Mouse (Mus musculus) kidney, postnatal 0 days (tissue): ENCODE measurements around the gene Prex1. TPM values are rescaled to one million over a fixed set of nuclear protein-coding genes. Genes with fewer than 3 reads are reported as not detected.

Experiments used
- ATAC-seq: fragments of 200-750 bp; cut with Nextera tagmentation; replicated peaks from 2 replicates; pipeline ENCODE4 v1.8.0; 2017; ENCODE audit warnings: low read depth, moderate number of reproducible peaks, moderate TSS enrichment, moderate library complexity; ENCODE audit not compliant: low FRiP score
- DNase-seq: peaks from one replicate; pipeline ENCODE4 v3.0.0-alpha.2; 2016; ENCODE audit warnings: low spot score
- H3K27ac ChIP-seq: fragments of 300-500 bp; sonication (generic); 2 replicates; pipeline ENCODE4 v1.5.1; 2014; ENCODE audit warnings: mild to moderate bottlenecking
- H3K27me3 ChIP-seq: fragments of 300-500 bp; sonication (generic); 2 replicates; pipeline ENCODE4 v1.6.1; 2014; ENCODE audit warnings: low read length, mixed read lengths; ENCODE audit not compliant: insufficient read depth
- H3K36me3 ChIP-seq: fragments of 300-500 bp; sonication (generic); 2 replicates; pipeline ENCODE4 v1.6.1; 2014; ENCODE audit warnings: low read length, mixed read lengths; ENCODE audit not compliant: insufficient read depth
- H3K4me1 ChIP-seq: fragments of 300-500 bp; sonication (generic); replicated peaks from 2 replicates; pipeline ENCODE4 v1.6.1; 2014; ENCODE audit warnings: antibody characterized with exemption, low read length, mixed read lengths; ENCODE audit not compliant: insufficient read depth
- H3K4me2 ChIP-seq: fragments of 300-500 bp; sonication (generic); 2 replicates; pipeline ENCODE4 v1.6.1; 2014; ENCODE audit warnings: mild to moderate bottlenecking, low read length, moderate library complexity, mixed read lengths
- H3K4me3 ChIP-seq: fragments of 300-500 bp; sonication (generic); replicated peaks from 2 replicates; pipeline ENCODE4 v1.5.1; 2014; ENCODE audit warnings: low read depth, low read length
- H3K9ac ChIP-seq: fragments of 300-500 bp; sonication (generic); 2 replicates; pipeline ENCODE4 v1.6.1; 2014; ENCODE audit warnings: low read depth, low read length
- H3K9me3 ChIP-seq: fragments of 300-500 bp; sonication (generic); replicated peaks from 2 replicates; pipeline ENCODE4 v1.6.1; 2016; ENCODE audit warnings: low read length, inconsistent platforms, mixed read lengths
- CTCF ChIP-seq: IDR thresholded peaks from 2 replicates; pipeline ENCODE4 v1.5.1; 2016; ENCODE audit warnings: antibody characterized with exemption, low read depth, mild to moderate bottlenecking, moderate library complexity
- WGBS: fragments of 180-500 bp; shearing (Covaris S2); extraction: QIAGEN DNeasy Blood & Tissue Kit; methylation state at CpG from one replicate; pipeline ENCODE4 v1.1.7; 2014; 5-methylcytosine and 5-hydroxymethylcytosine counted together
- polyA plus RNA-seq: library from polyadenylated mRNA; unstranded; fragments of >200 nt; fragmentation: Nextera tagmentation; extraction: Ambion mirVana; gene quantifications from 2 replicates; pipeline ENCODE4 v1.2.1, GENCODE M21; 2015

Gene Prex1
- polyA plus RNA-seq, 1 experiment from 2014 or later, result 9.8 TPM

DNA sequence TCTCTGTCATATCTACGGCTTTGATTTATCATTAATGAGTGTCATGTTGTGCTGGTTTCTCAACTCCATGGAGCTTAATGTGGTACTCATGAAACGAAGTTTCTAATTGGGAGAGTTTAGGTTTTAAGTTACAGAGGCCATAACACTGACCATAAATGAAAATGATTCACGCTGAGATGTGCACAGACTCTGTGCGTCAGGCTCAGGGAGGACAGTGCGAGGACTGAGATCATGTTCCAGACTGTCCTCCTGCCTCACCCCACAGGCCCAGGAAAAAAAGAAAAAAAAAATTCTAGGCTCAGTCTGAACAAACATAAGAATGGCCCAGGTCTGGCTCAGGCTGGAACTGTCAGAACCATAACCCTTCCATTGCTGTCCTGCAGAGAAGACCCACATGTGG lies 133.8 kb downstream of the Prex1 start:
- DNase-seq, result peak; percentile 55
- Histone ChIP-seq H3K9ac (no peak overlapping the region), H3K27ac (no peak overlapping the region), H3K27me3 (no peaks in the 10 kb centered on the region), H3K36me3 (0 out of 2 replicates have a peak, but pooled peaks cover 9% of the 10 kb centered on the region), H3K4me1 (no peaks in the 10 kb centered on the region), H3K9me3 (no peaks in the 10 kb centered on the region), H3K4me2 (no peak overlapping the region), H3K4me3 (no peak overlapping the region)
- no peak for ATAC-seq
- no peak for TF ChIP-seq CTCF
- 54% methylated on average over 5 of the region's 5 CpGs for WGBS

DNA sequence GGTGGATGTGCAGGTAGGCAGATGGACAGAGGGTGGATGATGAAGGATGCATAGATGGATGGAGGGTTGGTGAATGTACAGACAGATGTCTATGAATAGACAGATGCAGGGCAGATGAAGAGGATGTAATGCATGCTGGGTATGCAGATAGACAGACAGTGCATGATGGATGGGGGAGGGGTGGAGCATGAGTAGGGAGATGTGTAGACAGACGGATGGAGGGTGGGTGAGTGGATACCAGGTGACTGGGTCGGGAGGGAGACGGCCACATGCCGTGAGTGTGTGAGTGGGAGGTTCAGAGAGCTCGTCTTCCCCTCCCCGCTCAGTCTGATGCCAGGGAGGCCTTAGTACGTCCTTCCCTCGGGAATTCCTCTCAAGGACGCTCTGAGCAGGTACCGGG lies 134.3 kb downstream of the Prex1 start:
- no peak; the same call in 1 of the 2 replicates for ATAC-seq
- Histone ChIP-seq H3K4me3 (no peak overlapping the region), H3K4me1 (no peaks in the 10 kb centered on the region), H3K27ac (no peak overlapping the region), H3K9me3 (no peaks in the 10 kb centered on the region), H3K4me2 (no peak overlapping the region), H3K9ac (no peak overlapping the region), H3K27me3 (no peaks in the 10 kb centered on the region), H3K36me3 (0 out of 2 replicates have a peak, but pooled peaks cover 9% of the 10 kb centered on the region)
- WGBS, result 47% methylated on average over 10 of the region's 10 CpGs
- peak; percentile 49 for DNase-seq
- TF ChIP-seq CTCF, result no peak

DNA sequence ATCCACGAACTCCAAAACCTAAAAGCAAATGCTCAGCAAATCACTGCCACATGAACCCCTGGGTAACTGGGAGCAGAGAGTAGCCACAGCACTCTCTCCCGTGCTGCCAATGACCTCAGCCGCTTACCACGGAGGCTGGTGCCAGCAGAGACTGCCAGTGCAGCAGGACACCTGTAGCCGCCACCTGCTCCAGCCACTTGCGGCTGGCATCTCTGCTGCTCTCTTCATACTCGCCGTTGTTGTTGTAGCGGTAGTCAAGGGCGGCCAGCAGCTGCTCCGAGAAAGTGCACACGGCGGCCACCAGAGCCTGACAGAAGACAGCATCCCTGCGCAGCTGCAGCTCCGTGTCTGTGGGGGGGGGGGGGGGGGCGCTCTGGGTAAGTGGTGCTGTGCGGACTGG lies 138.2 kb downstream of the Prex1 start:
- Histone ChIP-seq H3K9ac (no peak overlapping the region), H3K4me1 (no peaks in the 10 kb centered on the region), H3K9me3 (no peaks in the 10 kb centered on the region), H3K27ac (no peak overlapping the region), H3K4me2 (no peak overlapping the region), H3K4me3 (no peak overlapping the region), H3K27me3 (no peaks in the 10 kb centered on the region), H3K36me3 (no peaks in the 10 kb centered on the region)
- ATAC-seq (no peak), DNase-seq (peak; percentile 35)
- no peak for TF ChIP-seq CTCF
- 61% methylated on average over 15 of the region's 17 CpGs for whole genome bisulfite sequencing

DNA sequence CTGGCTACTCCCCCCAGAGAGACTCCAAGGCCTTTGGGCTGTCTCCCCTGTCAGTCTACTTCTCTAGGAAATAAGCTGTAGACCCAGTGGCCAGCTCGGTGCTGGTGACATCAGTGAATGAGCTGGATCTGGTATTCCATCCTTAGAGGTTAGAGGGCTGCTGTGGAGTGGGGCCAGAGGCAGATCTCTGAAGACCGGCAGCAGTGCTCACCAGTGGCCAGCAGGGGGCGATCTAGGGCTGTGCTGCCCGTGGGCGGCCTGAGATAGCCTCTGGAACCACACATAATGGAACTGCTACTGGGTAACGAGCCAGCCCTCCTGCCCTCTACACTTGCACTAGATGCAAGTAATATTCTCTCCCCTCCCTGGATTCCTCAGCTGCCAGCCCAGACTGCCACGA lies 138.7 kb downstream of the Prex1 start:
- H3K4me2 ChIP-seq, result no peak overlapping the region
- H3K36me3 ChIP-seq, result no peaks in the 10 kb centered on the region
- no peak overlapping the region for H3K4me3 ChIP-seq
- peak; percentile 79 for DNase-seq
- no peak overlapping the region for H3K9ac ChIP-seq
- peak; percentile 94 for TF ChIP-seq CTCF
- H3K4me1 ChIP-seq, result no peaks in the 10 kb centered on the region
- H3K27me3 ChIP-seq, result no peaks in the 10 kb centered on the region
- WGBS, result 17% methylated on average over 7 of the region's 7 CpGs
- no peak; the same call in 1 of the 2 replicates for ATAC-seq
- H3K9me3 ChIP-seq, result no peaks in the 10 kb centered on the region
- no peak overlapping the region for H3K27ac ChIP-seq

DNA sequence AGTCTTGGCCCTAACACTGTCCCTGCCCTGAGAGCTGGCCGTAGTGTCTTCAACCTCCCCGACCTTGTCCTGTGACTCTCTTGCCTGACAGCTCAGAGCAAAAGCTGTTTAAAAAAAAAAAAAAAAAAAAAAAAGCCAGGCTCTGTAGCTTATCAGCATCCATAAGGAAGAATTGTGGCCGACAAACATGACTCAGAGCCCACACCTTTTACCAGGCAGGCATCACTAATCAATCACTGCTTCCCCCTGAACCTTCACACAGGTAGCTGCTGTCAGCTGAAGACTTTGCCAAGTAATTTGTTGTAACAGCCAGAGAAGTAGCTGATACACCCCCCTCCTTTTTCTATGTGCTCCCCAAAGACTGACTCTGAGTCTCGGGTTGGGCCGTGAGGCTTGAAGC lies 140.0 kb downstream of the Prex1 start:
- ATAC-seq, result no peak
- H3K4me1 ChIP-seq, result no peaks in the 10 kb centered on the region
- no peak overlapping the region for H3K4me2 ChIP-seq
- H3K36me3 ChIP-seq, result no peaks in the 10 kb centered on the region
- no peak overlapping the region for H3K9ac ChIP-seq
- H3K9me3 ChIP-seq, result no peaks in the 10 kb centered on the region
- 91% methylated on average over 5 of the region's 5 CpGs for WGBS
- no peak overlapping the region for H3K27ac ChIP-seq
- no peak overlapping the region for H3K4me3 ChIP-seq
- no peak for DNase-seq
- H3K27me3 ChIP-seq, result no peaks in the 10 kb centered on the region
- TF ChIP-seq CTCF, result no peak

DNA sequence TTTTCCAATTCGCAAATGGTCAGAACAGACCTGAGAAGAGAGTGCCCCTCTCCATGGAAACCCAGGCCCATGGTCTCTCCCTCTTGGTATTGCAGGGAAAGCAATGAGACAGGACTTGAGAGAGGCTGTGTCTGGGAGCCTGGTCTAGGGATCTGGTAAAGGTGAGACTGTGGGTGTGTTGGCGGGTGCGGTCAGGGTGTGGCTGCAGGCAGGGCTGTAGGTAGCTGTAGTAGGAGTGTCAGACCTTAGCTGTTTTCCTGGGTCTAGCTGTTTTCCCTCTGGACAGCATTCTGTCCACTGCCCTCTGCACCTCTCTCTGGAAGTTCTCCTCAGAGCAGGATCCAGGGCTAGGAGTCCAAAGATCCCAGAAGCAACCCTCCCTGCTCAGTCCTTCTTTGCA lies 141.3 kb downstream of the Prex1 start:
- H3K4me3 ChIP-seq, result no peak overlapping the region
- 93% methylated on average over 3 of the region's 3 CpGs for WGBS
- no peak for TF ChIP-seq CTCF
- no peak for DNase-seq
- no peak overlapping the region for H3K9ac ChIP-seq
- H3K4me2 ChIP-seq, result no peak overlapping the region
- no peaks in the 10 kb centered on the region for H3K4me1 ChIP-seq
- H3K27ac ChIP-seq, result no peak overlapping the region
- no peak for ATAC-seq
- 0 out of 2 replicates have a peak, but pooled peaks cover 3% of the 10 kb centered on the region for H3K36me3 ChIP-seq
- H3K27me3 ChIP-seq, result no peaks in the 10 kb centered on the region
- H3K9me3 ChIP-seq, result no peaks in the 10 kb centered on the region

DNA sequence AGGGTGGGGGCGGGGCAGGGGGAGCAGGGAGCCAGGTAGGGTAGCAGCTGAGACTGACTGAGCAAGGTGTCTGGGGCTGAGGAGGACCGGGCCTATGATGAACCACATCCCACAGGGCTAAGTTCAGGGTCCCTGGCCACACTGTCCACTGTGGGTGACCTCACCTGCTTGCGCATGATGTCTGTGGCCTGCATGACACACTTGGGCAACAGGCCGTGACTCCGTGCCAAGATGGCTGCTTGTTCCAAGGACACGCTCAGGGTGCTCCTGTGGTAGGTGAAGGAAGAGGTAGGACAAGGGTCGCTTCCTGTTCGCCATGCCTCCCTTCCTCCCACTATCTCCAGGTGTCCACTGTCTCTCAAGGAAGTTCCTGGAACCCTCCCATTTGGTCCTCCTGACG lies 144.4 kb downstream of the Prex1 start:
- ATAC-seq, result 0 out of 2 replicates have a peak, but pooled peaks have one; percentile 51
- no peak for TF ChIP-seq CTCF
- H3K9me3 ChIP-seq, result no peaks in the 10 kb centered on the region
- H3K4me3 ChIP-seq, result no peak overlapping the region
- H3K36me3 ChIP-seq, result 0 out of 2 replicates have a peak, but pooled peaks cover 4% of the 10 kb centered on the region
- H3K4me2 ChIP-seq, result no peak overlapping the region
- no peaks in the 10 kb centered on the region for H3K4me1 ChIP-seq
- no peak for DNase-seq
- H3K27ac ChIP-seq, result no peak overlapping the region
- H3K27me3 ChIP-seq, result no peaks in the 10 kb centered on the region
- WGBS, result 79% methylated on average over 9 of the region's 9 CpGs
- H3K9ac ChIP-seq, result no peak overlapping the region
